Mouse (Mus musculus) layer of hippocampus, adult 18-20 months (tissue): ENCODE measurements at regions not wholly inside any gene's neighbourhood (a gene's known extent, or its start where the extent isn't known, plus 50 kb on each side); places are given as distances from the start of the nearest gene placed in this dataset.
A peak's percentile ranks its signal among the peaks of the same experiment; 100 is the strongest.

ENCODE experiments used
- DNase-seq, 2 experiments: peaks; one replicate each; pipeline ENCODE4 v3.0.0; 2022; ENCODE audit warnings: low spot score in 2 of 2

DNA sequence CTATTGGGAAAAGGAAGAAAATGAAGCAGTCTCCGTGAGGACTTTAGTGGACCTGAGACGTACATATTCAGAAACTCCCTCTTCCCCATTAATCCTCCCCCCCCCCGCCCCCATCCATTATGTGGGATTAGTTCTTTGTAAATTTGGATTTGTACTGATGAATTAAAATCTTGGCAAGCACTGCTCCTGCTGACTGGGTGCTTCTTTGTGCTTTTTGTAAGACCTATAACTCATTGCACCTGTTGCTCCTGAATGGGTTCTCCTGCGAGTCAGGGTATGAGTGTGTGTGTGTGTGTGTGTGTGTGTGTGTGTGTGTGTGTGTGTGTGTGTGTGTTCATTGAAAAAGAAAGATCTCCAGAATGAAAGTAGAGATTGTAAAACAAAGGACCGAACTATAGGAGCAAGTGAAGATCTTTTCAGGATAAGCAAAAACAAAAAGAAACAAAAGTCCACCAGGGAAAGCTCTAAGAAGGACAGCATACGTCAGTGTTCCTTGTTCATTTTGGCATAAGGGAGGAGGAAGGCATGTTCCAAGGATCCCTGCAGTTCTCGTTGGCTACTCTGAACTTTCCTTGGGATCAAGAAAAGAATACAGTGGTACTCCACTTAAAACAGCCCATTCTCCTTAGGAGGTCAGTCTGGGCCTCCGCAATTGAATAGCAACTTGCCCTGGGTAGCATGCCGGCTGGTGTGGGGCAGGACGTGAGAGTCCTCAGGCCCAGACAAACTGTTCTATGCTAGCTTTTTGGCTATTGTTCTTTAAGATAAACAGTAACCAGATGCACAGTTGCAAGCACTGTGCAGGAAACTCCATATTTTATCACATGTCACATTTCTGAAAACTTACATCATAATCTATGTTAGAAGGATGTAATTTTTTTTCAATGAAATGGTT is 131.9 kb upstream of the Zfp462 start:
- no peak for DNase-seq

DNA sequence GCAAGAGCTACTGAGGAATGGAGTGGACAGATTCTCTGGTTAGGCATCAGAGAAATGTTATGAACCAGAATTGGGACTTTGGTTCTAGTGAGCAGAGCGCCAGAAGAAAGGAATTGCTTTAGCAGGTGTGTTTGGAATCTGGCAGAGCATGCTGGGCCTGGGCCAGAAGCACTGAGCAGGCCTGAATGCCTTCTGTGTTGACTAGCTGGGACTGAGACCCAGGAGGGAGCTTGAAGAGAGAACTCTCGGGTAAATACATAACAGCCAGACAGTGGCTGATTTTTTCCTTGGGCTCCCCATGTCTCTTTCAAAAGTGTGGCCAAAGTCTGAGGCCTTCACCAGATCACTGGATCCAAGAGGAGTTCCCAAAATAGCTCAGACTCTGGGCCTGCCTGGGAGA is 107.5 kb upstream of the Zfp462 start:
- DNase-seq = peak in 1 of 2 experiments; percentile 37

DNA sequence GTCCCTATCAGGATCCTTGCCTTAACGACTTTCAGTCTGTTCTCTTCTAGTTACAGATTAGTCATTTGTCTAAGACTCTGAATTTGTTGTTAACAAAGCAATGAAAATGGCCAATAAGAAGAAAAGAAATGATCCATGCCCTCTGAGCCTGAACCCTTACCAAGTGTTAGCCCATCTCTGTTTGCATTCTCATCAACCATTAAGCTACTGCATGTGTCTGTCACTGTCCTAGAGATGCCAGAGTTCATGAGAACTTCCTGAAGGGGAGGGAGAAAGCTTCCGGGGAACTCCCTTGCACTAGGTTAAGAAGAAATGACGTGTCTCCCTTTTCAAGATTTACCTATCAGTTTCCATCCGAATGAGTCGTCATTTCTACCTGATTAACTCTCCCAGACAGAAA is 106.7 kb upstream of the Zfp462 start:
- no peak for DNase-seq

DNA sequence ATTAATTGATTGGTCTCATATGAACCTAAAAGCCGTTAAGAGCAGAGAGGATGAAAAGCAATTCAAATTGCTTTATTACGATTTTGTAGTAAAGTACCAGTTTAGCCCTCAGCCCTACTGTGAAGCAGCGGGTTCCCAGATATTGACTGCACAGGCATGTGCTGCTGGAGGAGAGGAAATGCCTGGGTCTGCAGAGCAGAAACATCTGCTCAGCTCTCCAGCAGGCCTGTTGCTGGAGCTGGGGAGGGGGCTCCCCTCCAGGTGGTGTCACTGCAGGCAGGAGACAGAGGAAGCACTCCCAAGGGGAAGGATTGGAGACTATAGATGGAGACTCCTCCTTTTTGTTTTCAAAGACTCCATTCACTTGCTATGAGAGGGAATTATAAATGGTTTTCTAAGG is 106.1 kb upstream of the Zfp462 start:
- no peak for DNase-seq

DNA sequence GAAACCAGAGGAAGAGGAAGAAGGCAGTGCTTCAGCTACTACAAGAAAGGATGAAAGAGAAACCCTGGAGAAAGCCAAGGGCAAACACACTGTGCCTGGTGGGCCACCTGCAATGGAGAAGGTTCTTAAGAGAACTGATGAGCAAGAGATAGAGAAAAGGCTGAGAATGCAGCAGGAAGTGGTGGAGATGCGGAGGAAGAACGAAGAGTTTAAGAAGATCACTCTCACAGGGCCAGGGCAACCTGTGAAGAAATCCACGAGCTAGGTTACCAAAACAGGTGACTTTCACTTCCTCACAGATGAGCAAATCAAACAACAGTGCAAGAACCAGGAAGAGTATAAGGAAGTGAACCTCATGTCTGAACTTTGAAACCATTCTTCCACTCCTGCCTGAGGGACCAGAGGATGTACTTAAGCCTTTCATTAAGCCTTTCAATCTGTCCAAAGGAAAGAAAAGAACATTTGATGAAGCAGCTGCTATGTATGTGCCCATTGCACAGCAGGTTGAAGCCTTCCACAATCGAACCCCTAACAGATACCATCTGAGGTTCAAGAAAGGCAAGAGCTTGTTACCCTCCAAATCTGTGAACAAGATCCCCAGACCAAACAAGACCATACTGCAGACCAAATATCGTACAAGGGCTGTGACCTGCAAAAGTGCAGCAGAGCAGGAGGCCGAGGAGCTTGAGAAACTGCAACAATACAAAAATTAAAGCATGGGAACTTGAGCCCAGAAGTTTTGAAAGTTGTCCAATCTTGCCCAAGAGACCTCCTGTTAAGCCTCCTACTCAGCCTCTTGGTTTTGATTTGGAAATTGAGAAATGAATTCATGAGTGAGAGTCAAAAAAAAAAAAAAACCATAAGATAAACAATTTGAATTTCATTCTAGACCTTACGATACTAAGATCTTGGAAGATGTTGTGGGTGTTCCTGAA is 91.6 kb upstream of the Zfp462 start:
- no peak for DNase-seq

DNA sequence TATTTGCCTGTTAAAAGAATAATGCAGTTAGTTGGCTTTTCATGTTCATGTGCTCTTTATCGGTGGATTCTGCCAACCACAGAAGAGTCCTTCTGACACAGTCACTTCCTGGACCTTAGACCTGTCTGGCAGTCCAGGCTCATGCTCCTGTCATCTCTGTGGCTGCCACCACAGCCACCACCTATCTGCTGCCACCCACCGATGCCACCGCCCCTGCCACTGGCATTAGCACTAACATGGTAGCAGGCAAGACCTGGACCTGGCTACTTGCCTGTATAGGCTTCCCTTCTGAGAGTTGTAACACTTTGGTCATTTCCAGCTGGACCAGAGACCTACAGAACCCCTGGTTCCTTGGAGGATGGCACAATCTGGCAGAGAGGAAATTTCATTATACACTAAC is 86.2 kb upstream of the Zfp462 start:
- no peak for DNase-seq

DNA sequence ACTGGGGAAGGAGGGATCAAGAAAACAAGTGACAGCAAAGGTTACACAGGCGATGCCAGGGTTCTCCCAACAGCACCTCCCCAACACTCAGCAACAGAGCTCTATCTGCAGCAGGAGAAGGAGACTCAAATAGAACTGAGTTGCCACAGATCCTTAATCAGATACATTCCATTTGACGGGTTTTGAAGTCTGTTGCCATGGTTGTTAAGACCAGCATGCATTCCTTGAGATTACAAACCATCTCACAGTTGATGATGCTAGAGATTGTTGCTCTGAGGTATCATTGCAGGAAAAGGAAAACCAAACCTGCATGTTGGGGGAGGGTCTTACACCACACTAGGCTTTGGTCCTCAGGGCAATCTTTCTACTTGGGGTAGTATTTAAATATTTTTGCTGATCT is 78.8 kb upstream of the Zfp462 start:
- DNase-seq = no peak

DNA sequence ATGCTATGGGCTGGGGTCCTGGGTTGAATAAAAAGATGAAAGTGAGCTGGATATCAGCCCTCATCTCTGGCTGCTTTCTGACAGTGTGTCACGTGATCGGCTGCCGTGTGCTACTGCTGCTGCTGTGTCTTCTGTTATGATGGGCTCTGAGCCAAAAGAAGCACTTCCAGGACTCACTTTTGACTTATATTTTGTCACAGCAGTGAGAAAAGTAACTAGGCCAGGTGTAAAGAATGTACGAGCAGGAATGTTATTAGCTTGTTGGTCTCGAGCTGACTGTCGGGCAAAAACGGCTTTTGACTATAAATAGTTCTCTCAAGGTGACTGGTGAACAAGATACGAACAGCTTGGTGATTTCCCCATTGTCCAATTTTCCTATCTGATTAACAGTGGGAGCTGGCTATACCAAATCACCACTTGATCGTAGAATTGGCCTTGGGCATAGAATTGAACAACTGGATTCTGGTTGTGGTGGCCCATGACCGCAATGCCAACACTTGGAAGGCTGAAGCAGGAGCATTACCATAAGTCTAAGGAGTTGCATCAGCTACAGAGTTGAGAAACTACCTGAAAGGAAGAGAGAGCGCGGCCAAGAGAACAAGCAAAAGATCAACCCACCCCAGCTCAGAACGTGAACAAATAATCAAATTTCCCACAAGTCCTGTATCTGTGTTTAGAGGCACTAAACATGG is 70.6 kb upstream of the Zfp462 start:
- no peak for DNase-seq

DNA sequence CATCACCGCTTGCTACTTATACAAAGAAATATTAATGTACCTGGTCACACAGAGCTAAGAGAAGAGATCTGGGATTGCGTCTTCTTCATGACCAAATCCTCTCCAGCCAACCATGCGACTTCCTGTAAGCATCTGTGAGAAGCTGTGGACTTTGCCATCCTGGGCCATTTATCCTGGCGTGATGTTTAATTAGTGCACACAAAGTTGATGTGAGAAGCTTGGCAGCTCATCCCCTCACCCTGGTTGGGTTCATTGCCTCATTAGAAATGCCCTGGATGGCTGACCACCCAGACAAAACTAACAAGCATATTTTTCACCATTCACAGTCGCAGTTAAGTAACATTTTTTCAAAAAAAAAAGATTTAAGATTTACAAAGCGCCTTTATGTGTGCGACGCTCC is 69.3 kb upstream of the Zfp462 start:
- DNase-seq = no peak

DNA sequence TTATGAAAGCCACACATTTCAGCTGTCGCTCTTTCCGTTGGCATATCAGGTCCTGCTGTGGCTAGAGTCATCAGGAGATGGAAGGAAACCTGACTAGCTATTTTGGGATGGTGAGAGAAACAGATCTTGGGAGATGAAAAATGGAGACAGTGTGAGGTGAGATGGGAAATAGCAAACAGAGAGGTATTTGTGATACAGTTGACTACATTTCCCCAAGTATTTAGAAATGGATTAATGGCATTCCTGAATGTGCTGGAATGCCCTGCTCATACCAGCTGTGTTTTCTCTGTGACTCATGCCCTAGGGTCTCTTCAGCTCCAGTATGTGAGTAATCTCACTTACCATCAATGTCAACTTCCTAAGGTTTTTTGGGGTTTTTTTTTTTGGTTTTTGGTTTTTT is 67.5 kb upstream of the Zfp462 start:
- no peak for DNase-seq

DNA sequence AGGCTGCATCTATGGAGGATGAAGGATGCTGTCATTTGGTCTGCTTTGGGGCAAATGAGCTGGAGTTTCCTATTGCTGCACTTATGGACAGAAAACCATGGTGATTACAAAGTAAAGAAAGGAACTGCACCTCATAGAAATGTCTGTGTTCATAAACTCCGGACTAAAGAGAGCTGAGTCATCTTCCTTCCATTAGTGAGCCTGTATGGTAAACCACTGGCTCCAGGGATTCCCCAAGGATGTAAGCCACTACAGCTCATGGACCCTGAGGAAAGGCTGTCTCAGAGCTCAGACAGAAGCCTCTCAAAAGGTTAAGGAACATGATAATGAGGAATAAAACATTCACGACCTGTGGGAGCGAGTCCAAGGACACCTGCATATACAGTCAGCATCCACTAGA is 66.3 kb upstream of the Zfp462 start:
- no peak for DNase-seq

DNA sequence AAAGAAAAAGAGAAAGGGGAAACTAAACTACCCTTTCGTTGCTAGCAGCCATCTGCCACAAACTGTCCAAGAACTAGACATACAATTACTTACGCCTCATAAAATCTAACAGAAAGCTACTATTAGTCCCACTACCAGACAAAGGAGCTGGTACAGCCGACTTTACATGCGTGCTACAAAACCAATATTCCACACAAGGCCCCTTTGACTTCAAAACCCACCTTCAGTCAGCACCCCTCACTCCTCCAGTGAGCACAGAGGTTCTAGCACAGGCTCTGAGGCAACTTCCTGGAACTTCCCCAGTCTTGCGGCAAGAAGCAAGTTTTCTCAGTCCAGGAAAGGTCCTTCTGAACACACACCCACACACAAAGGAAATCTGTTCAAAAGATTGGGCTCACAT is 51.6 kb upstream of the Zfp462 start:
- DNase-seq = no peak
